Mouse (Mus musculus) neural tube, embryonic 13.5 days (tissue): ENCODE results near the gene Map2. TPM values are rescaled to one million over a fixed set of nuclear protein-coding genes. Genes with fewer than 3 reads are reported as not detected.
A peak's percentile ranks its signal among the peaks of the same experiment; 100 is the strongest.

Source experiments
- ATAC-seq: fragments of 200-750 bp; cut with Nextera tagmentation; 2 replicates; pipeline ENCODE4 v1.8.0; 2017; ENCODE audit warnings: low read depth, mild to moderate bottlenecking, moderate TSS enrichment, moderate library complexity
- H3K27ac ChIP-seq: fragments of 300-500 bp; sonication (generic); replicated peaks from 2 replicates; pipeline ENCODE4 v1.5.1; 2015; ENCODE audit warnings: moderate library complexity, mild to moderate bottlenecking, inconsistent platforms
- H3K27me3 ChIP-seq: fragments of 300-500 bp; sonication (generic); 2 replicates; pipeline ENCODE4 v1.6.1; 2015; ENCODE audit warnings: mild to moderate bottlenecking, inconsistent platforms
- H3K36me3 ChIP-seq: fragments of 300-500 bp; sonication (generic); 2 replicates; pipeline ENCODE4 v1.6.1; 2015; ENCODE audit warnings: mild to moderate bottlenecking, inconsistent platforms
- H3K4me1 ChIP-seq: fragments of 300-500 bp; sonication (generic); replicated peaks from 2 replicates; pipeline ENCODE4 v1.6.1; 2015; ENCODE audit warnings: inconsistent platforms
- H3K4me2 ChIP-seq: fragments of 300-500 bp; sonication (generic); 2 replicates; pipeline ENCODE4 v1.6.1; 2015; ENCODE audit warnings: inconsistent platforms, mild to moderate bottlenecking, moderate library complexity
- H3K4me3 ChIP-seq: fragments of 300-500 bp; sonication (generic); 2 replicates; pipeline ENCODE4 v1.5.1; 2015; ENCODE audit warnings: mild to moderate bottlenecking, inconsistent platforms
- H3K9ac ChIP-seq: fragments of 300-500 bp; sonication (generic); 2 replicates; pipeline ENCODE4 v1.6.1; 2015; ENCODE audit warnings: moderate library complexity, mild to moderate bottlenecking, inconsistent platforms
- H3K9me3 ChIP-seq: fragments of 300-500 bp; sonication (generic); 2 replicates; pipeline ENCODE4 v1.6.1; 2016; ENCODE audit warnings: inconsistent platforms
- WGBS: fragments of 180-500 bp; shearing (Covaris S2); methylation state at CpG from one replicate; pipeline ENCODE4 v1.1.7; 2015; 5-methylcytosine and 5-hydroxymethylcytosine counted together
- polyA plus RNA-seq: library from polyadenylated mRNA; unstranded; fragments of >200 nt; fragmentation: Nextera tagmentation; extraction: Ambion mirVana; gene quantifications from 2 replicates; pipeline ENCODE4 v1.2.1, GENCODE M21; 2015

Map2 gene
- polyA plus RNA-seq, 1 experiment from 2014 or later, result 356 TPM

- no peak overlapping the region for H3K27ac ChIP-seq
- no peak overlapping the region for H3K9ac ChIP-seq
- no peaks in the 10 kb centered on the region for H3K9me3 ChIP-seq
- H3K4me3 ChIP-seq, result no peak overlapping the region
- no peaks in the 10 kb centered on the region for H3K27me3 ChIP-seq
- no peak overlapping the region for H3K4me2 ChIP-seq
- no peak; the same call in 1 of the 2 replicates for ATAC-seq
- 60% methylated on average over 7 of the region's 7 CpGs for WGBS
- H3K4me1 ChIP-seq, result peaks cover 20% of the 10 kb centered on the region
- H3K36me3 ChIP-seq, result no peaks in the 10 kb centered on the region
These were observed 36.2 kb downstream of the Map2 start for GRCm38 (mm10) chr1:66211074-66211791.

DNA sequence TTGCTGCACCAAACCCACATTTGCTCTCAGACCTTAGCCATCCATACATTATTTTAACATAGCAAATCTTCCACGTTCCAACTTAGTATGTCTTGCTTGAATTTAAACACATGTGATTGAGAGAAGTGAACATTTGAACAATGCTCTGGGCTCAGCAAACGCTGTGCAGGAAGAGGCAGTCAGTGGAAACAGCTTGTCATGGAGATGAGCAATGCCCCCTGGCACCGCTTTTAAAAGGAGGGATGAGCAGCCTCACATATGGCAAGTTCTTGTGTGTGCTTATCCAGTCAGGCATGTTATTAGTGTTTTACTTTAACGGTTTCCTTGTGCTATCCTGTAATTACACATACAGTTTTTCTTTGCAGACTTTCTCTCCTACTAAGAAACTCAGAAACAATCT is 46.4 kb downstream of the Map2 start:
- Histone ChIP-seq H3K4me3 (no peak overlapping the region), H3K9ac (no peak overlapping the region), H3K27ac (no peak overlapping the region; the same call in 1 of the 2 replicates), H3K4me2 (no peak overlapping the region), H3K27me3 (no peaks in the 10 kb centered on the region), H3K9me3 (no peaks in the 10 kb centered on the region), H3K36me3 (no peaks in the 10 kb centered on the region), H3K4me1 (peaks cover 46% of the 10 kb centered on the region)
- 37% methylated on average over 4 of the region's 4 CpGs for WGBS
- peak; percentile 41; the same call in 1 of the 2 replicates for ATAC-seq

DNA sequence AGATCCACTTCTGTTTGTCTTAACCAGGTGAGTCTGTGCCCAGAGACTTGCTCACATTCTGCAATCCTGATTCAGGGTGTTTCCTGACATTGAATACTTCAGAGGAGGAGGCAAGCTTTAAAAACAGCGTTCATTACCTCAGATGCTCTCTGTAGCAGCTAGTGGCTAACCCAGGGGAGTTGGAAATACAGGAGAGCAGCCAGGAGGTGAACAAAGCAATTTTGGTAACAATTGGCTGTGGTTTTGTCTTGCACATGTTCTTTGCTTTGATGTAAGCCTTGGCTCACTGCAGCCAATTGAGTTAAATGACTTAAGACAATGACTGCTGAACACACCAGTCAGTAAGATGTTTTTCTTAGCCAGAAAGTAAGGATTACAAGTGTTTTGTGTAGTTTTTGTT is 48.3 kb downstream of the Map2 start:
- no peak overlapping the region for H3K4me2 ChIP-seq
- H3K36me3 ChIP-seq, result no peaks in the 10 kb centered on the region
- H3K27ac ChIP-seq, result 0 out of 2 replicates have a peak overlapping the region, but pooled peaks have one; percentile 3
- no peak overlapping the region for H3K9ac ChIP-seq
- peaks cover 64% of the 10 kb centered on the region for H3K4me1 ChIP-seq
- no peak overlapping the region for H3K4me3 ChIP-seq
- 15% methylated on average over 1 of the region's 1 CpGs for WGBS
- ATAC-seq, result no peak
- no peaks in the 10 kb centered on the region for H3K27me3 ChIP-seq
- no peaks in the 10 kb centered on the region for H3K9me3 ChIP-seq

DNA sequence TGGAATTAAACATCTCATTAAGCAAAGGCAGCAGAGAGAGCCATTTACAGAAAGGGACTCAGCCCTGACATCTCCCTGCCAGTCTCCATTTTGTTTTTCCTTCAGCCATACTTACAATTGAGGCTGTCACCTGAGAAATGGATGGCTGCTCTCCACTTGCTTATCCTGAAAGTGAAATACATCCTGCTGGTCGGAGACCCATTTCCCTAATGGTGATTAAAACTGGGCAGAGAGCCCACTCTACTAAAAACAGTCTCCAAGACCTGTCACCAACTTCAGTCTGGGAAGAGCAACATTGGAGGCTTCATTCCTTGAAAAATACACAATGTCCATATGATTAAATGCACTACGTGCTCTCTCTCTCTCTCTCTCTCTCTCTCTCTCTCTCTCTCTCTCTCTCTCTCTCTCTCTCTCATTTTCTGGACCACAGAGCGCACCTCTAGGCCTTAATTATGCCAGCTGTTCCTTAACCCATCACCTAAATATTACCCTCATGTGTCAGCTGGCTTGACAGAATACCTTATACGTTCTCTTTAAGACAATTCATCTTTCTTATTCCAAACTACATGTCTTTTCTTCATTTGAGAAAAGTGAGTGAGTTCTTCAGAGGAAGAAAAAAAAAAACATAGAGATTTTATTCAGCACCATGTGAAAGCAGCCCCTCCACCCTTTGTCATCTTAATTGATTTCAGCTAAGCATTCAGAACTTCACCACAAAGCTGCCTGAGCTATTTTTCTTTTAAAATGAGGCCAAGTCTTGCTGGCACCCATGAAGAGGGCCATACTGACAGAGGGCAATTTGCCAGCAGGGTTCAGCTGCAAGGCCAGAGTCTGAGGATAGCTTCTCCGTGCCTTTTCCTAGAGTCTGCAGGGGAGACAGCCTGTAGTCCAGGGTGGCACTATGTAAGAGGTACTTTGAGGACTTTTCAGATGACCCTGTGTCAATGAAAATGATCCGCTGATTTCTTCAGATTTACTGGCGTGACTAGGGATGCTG is 51.6 kb downstream of the Map2 start:
- Histone ChIP-seq H3K27ac (peak overlapping the region; percentile 6; the same call in 1 of the 2 replicates), H3K9ac (no peak overlapping the region), H3K4me2 (no peak overlapping the region), H3K4me1 (peaks cover 42% of the 10 kb centered on the region), H3K36me3 (no peaks in the 10 kb centered on the region), H3K27me3 (no peaks in the 10 kb centered on the region), H3K4me3 (no peak overlapping the region), H3K9me3 (no peaks in the 10 kb centered on the region)
- ATAC-seq, result peak; percentile 81
- whole genome bisulfite sequencing, result 37% methylated on average over 7 of the region's 7 CpGs

- no peak for ATAC-seq
- Histone ChIP-seq H3K9me3 (no peaks in the 10 kb centered on the region), H3K27ac (no peak overlapping the region), H3K36me3 (no peaks in the 10 kb centered on the region), H3K4me1 (peaks cover 34% of the 10 kb centered on the region), H3K4me2 (no peak overlapping the region), H3K4me3 (no peak overlapping the region), H3K9ac (no peak overlapping the region), H3K27me3 (no peaks in the 10 kb centered on the region)
- 52% methylated on average over 3 of the region's 3 CpGs for WGBS
These were observed 53.1 kb downstream of the Map2 start for GRCm38 (mm10) chr1:66228205-66228604.

- H3K36me3 ChIP-seq, result no peaks in the 10 kb centered on the region
- no peaks in the 10 kb centered on the region for H3K9me3 ChIP-seq
- no peak for ATAC-seq
- no peak overlapping the region for H3K4me2 ChIP-seq
- 94% methylated on average over 3 of the region's 3 CpGs for WGBS
- no peak overlapping the region for H3K4me3 ChIP-seq
- H3K27me3 ChIP-seq, result no peaks in the 10 kb centered on the region
- no peak overlapping the region for H3K27ac ChIP-seq
- H3K4me1 ChIP-seq, result peaks cover 41% of the 10 kb centered on the region
- no peak overlapping the region for H3K9ac ChIP-seq
These were observed 55.3 kb downstream of the Map2 start for GRCm38 (mm10) chr1:66230345-66230744.

DNA sequence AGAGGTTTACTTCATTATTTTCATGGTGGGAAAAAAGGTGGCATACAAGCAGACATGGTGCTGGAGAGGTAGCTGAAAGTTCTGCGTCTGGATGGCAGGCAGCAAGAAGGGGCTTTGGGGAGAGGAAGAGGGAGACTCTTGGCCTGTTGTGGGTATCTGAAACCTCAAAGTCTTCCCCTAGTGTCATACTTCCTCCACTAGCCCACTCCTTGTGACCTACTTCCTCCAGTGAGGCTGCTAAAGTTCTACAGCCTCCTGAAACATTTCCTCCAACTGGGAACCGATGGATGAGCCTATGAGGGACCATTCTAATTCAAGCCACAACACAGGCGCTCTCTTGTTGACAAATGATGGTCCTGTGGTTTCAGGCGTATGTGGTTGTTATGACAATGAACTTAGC is 56.9 kb downstream of the Map2 start:
- Histone ChIP-seq H3K4me1 (peaks cover 30% of the 10 kb centered on the region), H3K36me3 (no peaks in the 10 kb centered on the region), H3K27ac (no peak overlapping the region), H3K9me3 (no peaks in the 10 kb centered on the region), H3K4me2 (no peak overlapping the region), H3K9ac (no peak overlapping the region), H3K27me3 (no peaks in the 10 kb centered on the region), H3K4me3 (no peak overlapping the region)
- no peak for ATAC-seq
- WGBS, result 89% methylated on average over 4 of the region's 4 CpGs

DNA sequence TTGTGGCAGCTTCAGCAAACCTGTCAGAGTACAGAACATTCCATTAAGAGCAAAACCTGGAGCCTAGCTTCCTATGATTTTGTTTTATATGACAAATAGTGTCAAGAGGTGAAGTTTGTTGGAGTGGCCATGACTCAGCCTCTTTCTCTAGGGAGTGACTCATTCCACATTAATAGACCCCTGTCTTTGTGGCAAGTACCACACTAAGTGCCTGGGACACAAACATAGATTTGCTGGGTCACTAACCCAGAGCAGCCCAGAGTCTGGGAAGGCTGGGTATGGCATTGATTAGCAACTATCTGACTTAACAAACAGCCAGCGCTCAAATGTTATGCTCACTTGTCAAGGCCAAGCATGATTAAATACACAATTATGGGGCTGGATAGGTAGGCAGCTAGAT is 69.8 kb downstream of the Map2 start:
- H3K9me3 ChIP-seq, result no peaks in the 10 kb centered on the region
- no peaks in the 10 kb centered on the region for H3K27me3 ChIP-seq
- no peaks in the 10 kb centered on the region for H3K36me3 ChIP-seq
- no peak overlapping the region for H3K27ac ChIP-seq
- WGBS, result 63% methylated on average over 1 of the region's 1 CpGs
- no peak overlapping the region for H3K4me3 ChIP-seq
- ATAC-seq, result no peak
- peaks cover 40% of the 10 kb centered on the region for H3K4me1 ChIP-seq
- H3K4me2 ChIP-seq, result no peak overlapping the region
- no peak overlapping the region for H3K9ac ChIP-seq

- Histone ChIP-seq H3K27me3 (no peaks in the 10 kb centered on the region), H3K27ac (peak overlapping the region; percentile 69), H3K4me1 (peaks cover 48% of the 10 kb centered on the region), H3K4me2 (no peak overlapping the region), H3K36me3 (peaks cover 12% of the 10 kb centered on the region), H3K9me3 (no peaks in the 10 kb centered on the region), H3K9ac (no peak overlapping the region), H3K4me3 (no peak overlapping the region)
- WGBS, result 19% methylated on average over 4 of the region's 4 CpGs
- 0 out of 2 replicates have a peak, but pooled peaks have one; percentile 37 for ATAC-seq
These were observed 76.7 kb downstream of the Map2 start for GRCm38 (mm10) chr1:66251649-66252332.

DNA sequence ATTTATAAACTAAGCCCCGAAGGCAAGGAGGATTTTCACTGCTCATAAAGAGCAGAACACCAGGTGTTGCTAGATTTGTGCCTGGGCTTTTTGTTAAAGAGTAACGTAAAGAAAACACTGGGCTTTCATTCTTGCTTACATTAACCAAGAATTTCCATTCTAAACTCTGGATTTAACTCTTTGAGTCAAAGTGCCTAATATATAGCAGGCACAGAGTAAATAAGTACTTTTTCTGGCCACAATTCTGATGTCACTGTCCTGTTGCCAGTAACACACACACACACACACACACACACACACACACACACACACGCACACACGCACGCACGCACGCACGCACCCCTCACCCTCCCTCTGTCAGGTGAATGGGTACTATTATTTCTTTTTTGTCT is 77.3 kb downstream of the Map2 start:
- Histone ChIP-seq H3K36me3 (peaks cover 12% of the 10 kb centered on the region), H3K4me1 (peaks cover 43% of the 10 kb centered on the region), H3K9ac (no peak overlapping the region), H3K27ac (peak overlapping the region; percentile 69), H3K9me3 (no peaks in the 10 kb centered on the region), H3K4me2 (no peak overlapping the region), H3K4me3 (no peak overlapping the region), H3K27me3 (no peaks in the 10 kb centered on the region)
- WGBS, result 59% methylated on average over 8 of the region's 8 CpGs
- ATAC-seq, result no peak

GRCm38 (mm10) chr1:66263220-66263619 is 88.1 kb downstream of the Map2 start:
- Histone ChIP-seq H3K27ac (no peak overlapping the region), H3K36me3 (no peaks in the 10 kb centered on the region), H3K4me3 (no peak overlapping the region), H3K9me3 (no peaks in the 10 kb centered on the region), H3K4me1 (peaks cover 23% of the 10 kb centered on the region), H3K27me3 (no peaks in the 10 kb centered on the region), H3K4me2 (no peak overlapping the region), H3K9ac (no peak overlapping the region)
- WGBS, result 28% methylated on average over 3 of the region's 3 CpGs
- ATAC-seq, result peak; percentile 55; the same call in 1 of the 2 replicates
